Mouse (Mus musculus): ENCODE measurements around the gene Hemk1. TPM values are rescaled to one million over a fixed set of nuclear protein-coding genes. Genes with fewer than 3 reads are reported as not detected.

Gene Hemk1
- 29.1 and 41.3 TPM in 2 replicates for total RNA-seq (2012; rRNA removed)

- Histone ChIP-seq H3K9me3 (ENCODE audit: control insufficient read depth, insufficient read depth, low read depth, low read length) (no peaks in the 10 kb centered on the region), H3K9ac (ENCODE audit: insufficient read depth, low read depth, low read length, poor library complexity, severe bottlenecking) (peak within 1 kb of the TSS; percentile 89), H3K27ac (ENCODE audit: insufficient read depth, low read depth, low read length, poor library complexity, severe bottlenecking) (peak within 1 kb of the TSS; percentile 56; the same call in 1 of the 2 replicates), H3K4me3 (ENCODE audit: insufficient read depth in 1 of 2, low read depth in 1 of 2, low read length in 2 of 2, poor library complexity in 1 of 2, severe bottlenecking in 1 of 2) (peak within 1 kb of the TSS; percentile 77 to 89), H3K4me1 (ENCODE audit: control insufficient read depth in 2 of 2, insufficient read depth in 2 of 2, low read length in 2 of 2, poor library complexity in 1 of 2) (peaks cover 0 to 2% of the 10 kb centered on the region in 2 experiments; a peak in 2 of 4 replicates), H3K36me3 (ENCODE audit: control insufficient read depth, insufficient read depth, low read length, poor library complexity, severe bottlenecking) (peaks cover 4% of the 10 kb centered on the region; the same call in 1 of the 2 replicates)
- peak; percentile 76 for DNase-seq (ENCODE audit: low read depth, low spot score)
- peak; percentile 83 for TF ChIP-seq HCFC1 (IDR thresholded peaks at IDR 0.05; ENCODE audit: borderline replicate concordance, insufficient read depth, low read length)
- TF ChIP-seq ZC3H11A (IDR thresholded peaks at IDR 0.05; ENCODE audit: borderline replicate concordance, low read depth, low read length) = no peak
- in situ Hi-C loops (cut with MboI; ENCODE audit: low sequenced_read_pairs in 2 of 2, unreplicated experiment in 2 of 2) = no loop called here
Observed at GRCm38 (mm10) chr9:107338172-107338883, at the start of gene Hemk1. Hemk1 (minus strand) TSS chr9:107338350.

- no peaks in the 10 kb centered on the region for H3K36me3 ChIP-seq (ENCODE audit: control insufficient read depth, insufficient read depth, low read length, poor library complexity, severe bottlenecking)
- DNase-seq (ENCODE audit: low read depth, low spot score) = no peak
- no peak overlapping the region for H3K27ac ChIP-seq (ENCODE audit: insufficient read depth, low read depth, low read length, poor library complexity, severe bottlenecking)
- TF ChIP-seq MAFK (IDR thresholded peaks at IDR 0.05; ENCODE audit: insufficient read depth, low read depth, low read length) (no peak), ZNF384 (IDR thresholded peaks at IDR 0.05; ENCODE audit: low read depth, low read length) (no peak), HCFC1 (IDR thresholded peaks at IDR 0.05; ENCODE audit: borderline replicate concordance, insufficient read depth, low read length) (no peak), CHD2 (IDR thresholded peaks at IDR 0.05; ENCODE audit: low read depth, low read length) (no peak), ZC3H11A (IDR thresholded peaks at IDR 0.05; ENCODE audit: borderline replicate concordance, low read depth, low read length) (no peak)
- H3K4me1 ChIP-seq (ENCODE audit: control insufficient read depth in 2 of 2, insufficient read depth in 2 of 2, low read length in 2 of 2, poor library complexity in 1 of 2) = peaks cover 0 to 10% of the 10 kb centered on the region in 2 experiments; a peak in 2 of 4 replicates
- no peak overlapping the region for H3K4me3 ChIP-seq (ENCODE audit: insufficient read depth in 1 of 2, low read depth in 1 of 2, low read length in 2 of 2, poor library complexity in 1 of 2, severe bottlenecking in 1 of 2)
- H3K9ac ChIP-seq (ENCODE audit: insufficient read depth, low read depth, low read length, poor library complexity, severe bottlenecking) = no peak overlapping the region
- no peaks in the 10 kb centered on the region for H3K9me3 ChIP-seq (ENCODE audit: control insufficient read depth, insufficient read depth, low read depth, low read length)
- in situ Hi-C loops (cut with MboI; ENCODE audit: low sequenced_read_pairs in 2 of 2, unreplicated experiment in 2 of 2) = no loop called here
Observed at GRCm38 (mm10) chr9:107387708-107388107, 49.6 kb upstream of the Hemk1 start.

- no peak overlapping the region for H3K27ac ChIP-seq (ENCODE audit: insufficient read depth, low read depth, low read length, poor library complexity, severe bottlenecking)
- in situ Hi-C loops (cut with MboI; ENCODE audit: low sequenced_read_pairs in 2 of 2, unreplicated experiment in 2 of 2) = no loop called here
- no peaks in the 10 kb centered on the region for H3K9me3 ChIP-seq (ENCODE audit: control insufficient read depth, insufficient read depth, low read depth, low read length)
- no peak for DNase-seq (ENCODE audit: low read depth, low spot score)
- H3K36me3 ChIP-seq (ENCODE audit: control insufficient read depth, insufficient read depth, low read length, poor library complexity, severe bottlenecking) = no peaks in the 10 kb centered on the region
- no peak overlapping the region for H3K4me3 ChIP-seq (ENCODE audit: insufficient read depth in 1 of 2, low read depth in 1 of 2, low read length in 2 of 2, poor library complexity in 1 of 2, severe bottlenecking in 1 of 2)
- H3K9ac ChIP-seq (ENCODE audit: insufficient read depth, low read depth, low read length, poor library complexity, severe bottlenecking) = no peak overlapping the region
- TF ChIP-seq CHD2 (IDR thresholded peaks at IDR 0.05; ENCODE audit: low read depth, low read length) (no peak), MAFK (IDR thresholded peaks at IDR 0.05; ENCODE audit: insufficient read depth, low read depth, low read length) (0 out of 2 replicates have a peak, but pooled peaks have one; percentile 2), ZNF384 (IDR thresholded peaks at IDR 0.05; ENCODE audit: low read depth, low read length) (no peak)
- H3K4me1 ChIP-seq (ENCODE audit: control insufficient read depth in 2 of 2, insufficient read depth in 2 of 2, low read length in 2 of 2, poor library complexity in 1 of 2) = peaks cover 0 to 10% of the 10 kb centered on the region in 2 experiments; a peak in 2 of 4 replicates
Observed at GRCm38 (mm10) chr9:107386722-107387121, 48.6 kb upstream of the Hemk1 start.

- Histone ChIP-seq H3K4me3 (ENCODE audit: insufficient read depth in 1 of 2, low read depth in 1 of 2, low read length in 2 of 2, poor library complexity in 1 of 2, severe bottlenecking in 1 of 2) (no peak overlapping the region), H3K9ac (ENCODE audit: insufficient read depth, low read depth, low read length, poor library complexity, severe bottlenecking) (no peak overlapping the region), H3K36me3 (ENCODE audit: control insufficient read depth, insufficient read depth, low read length, poor library complexity, severe bottlenecking) (no peaks in the 10 kb centered on the region), H3K9me3 (ENCODE audit: control insufficient read depth, insufficient read depth, low read depth, low read length) (no peaks in the 10 kb centered on the region), H3K27ac (ENCODE audit: insufficient read depth, low read depth, low read length, poor library complexity, severe bottlenecking) (no peak overlapping the region), H3K4me1 (ENCODE audit: control insufficient read depth in 2 of 2, insufficient read depth in 2 of 2, low read length in 2 of 2, poor library complexity in 1 of 2) (peaks cover 0 to 5% of the 10 kb centered on the region in 2 experiments; a peak in 2 of 4 replicates)
- in situ Hi-C loops (cut with MboI; ENCODE audit: low sequenced_read_pairs in 2 of 2, unreplicated experiment in 2 of 2) = no loop called here
- no peak for TF ChIP-seq HCFC1 (IDR thresholded peaks at IDR 0.05; ENCODE audit: borderline replicate concordance, insufficient read depth, low read length)
- no peak for TF ChIP-seq CHD2 (IDR thresholded peaks at IDR 0.05; ENCODE audit: low read depth, low read length)
- no peak for TF ChIP-seq ZC3H11A (IDR thresholded peaks at IDR 0.05; ENCODE audit: borderline replicate concordance, low read depth, low read length)
- TF ChIP-seq MAFK (IDR thresholded peaks at IDR 0.05; ENCODE audit: insufficient read depth, low read depth, low read length) = no peak
- TF ChIP-seq ZNF384 (IDR thresholded peaks at IDR 0.05; ENCODE audit: low read depth, low read length) = no peak
- DNase-seq (ENCODE audit: low read depth, low spot score) = no peak
Observed at GRCm38 (mm10) chr9:107384396-107384795, 46.2 kb upstream of the Hemk1 start.

Data from ES-E14 (cell line).